Mouse (Mus musculus): ENCODE data around the gene Fbxw5. TPM values are rescaled to one million over a fixed set of nuclear protein-coding genes. Genes with fewer than 3 reads are reported as not detected.

Gene Fbxw5
- polyA plus RNA-seq, 3 experiments from 2014 or later = 49.1 to 88.0 (median 76.8) TPM

GRCm38 (mm10) chr2:25479551-25480311, 20.8 kb upstream of the Fbxw5 start:
- no peak for ATAC-seq

DNA sequence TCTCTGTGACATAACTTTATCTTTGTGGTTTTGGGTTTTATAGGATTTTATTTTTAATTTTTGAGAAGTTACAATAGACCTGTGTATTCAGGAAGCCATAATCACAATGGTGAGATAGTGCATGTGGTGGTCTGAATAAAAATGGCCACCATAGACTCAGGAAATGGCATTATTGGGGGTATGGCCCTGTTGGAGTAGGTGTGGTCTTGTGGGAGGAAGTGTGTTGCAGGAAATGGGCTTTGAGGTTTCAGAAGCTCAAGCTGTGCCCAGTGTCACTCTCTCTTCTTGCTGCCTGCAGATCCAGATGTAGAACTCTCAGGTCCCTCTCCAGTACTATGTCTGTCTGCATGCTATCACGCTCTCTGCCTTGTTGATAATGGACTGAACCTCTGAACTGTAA, 20.0 kb upstream of the Fbxw5 start:
- no peak for ATAC-seq

GRCm38 (mm10) chr2:25482969-25483368, 17.6 kb upstream of the Fbxw5 start:
- peak; percentile 90 for ATAC-seq

DNA sequence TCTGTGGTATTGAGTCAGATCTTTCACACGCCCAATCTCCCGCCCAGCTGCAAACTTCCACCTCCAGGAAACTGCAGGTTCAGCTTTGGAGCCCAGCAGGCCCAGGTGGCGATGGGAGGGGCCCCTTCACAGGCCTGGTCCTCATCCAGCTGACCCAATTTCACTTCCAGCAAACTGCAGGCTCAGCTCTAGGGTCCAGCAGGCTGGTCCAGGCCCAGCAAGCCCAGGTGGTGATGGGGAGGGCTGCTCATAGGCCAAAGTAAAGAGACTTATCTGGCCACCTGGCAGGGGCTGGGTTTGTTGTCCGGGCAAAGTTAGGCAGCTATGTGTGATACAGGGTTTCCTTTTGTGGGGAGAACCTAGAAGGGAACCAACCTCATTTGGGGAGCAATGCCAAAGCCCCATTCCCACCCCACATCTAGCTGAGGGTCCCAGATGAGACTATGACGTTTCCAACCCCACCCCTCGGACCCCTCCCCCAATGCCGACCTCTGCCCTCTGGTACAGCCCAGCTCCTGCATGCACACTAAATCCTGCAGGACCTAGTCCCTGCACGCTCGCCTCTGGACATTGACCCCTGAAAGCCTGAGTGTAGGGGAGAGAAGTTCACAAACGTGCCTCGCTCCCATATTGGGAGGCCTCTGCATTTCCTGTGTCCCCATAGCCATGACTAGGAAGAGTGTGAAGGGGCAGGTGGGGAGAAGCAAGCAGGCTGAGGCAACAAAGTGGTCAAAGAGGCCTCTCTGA, 15.5 kb upstream of the Fbxw5 start:
- ATAC-seq = no peak

- ATAC-seq = no peak
Measured at GRCm38 (mm10) chr2:25487965-25488670, 12.4 kb upstream of the Fbxw5 start.

- no peak for ATAC-seq
Measured at GRCm38 (mm10) chr2:25488671-25489068, 11.9 kb upstream of the Fbxw5 start.

- ATAC-seq = no peak
Measured at GRCm38 (mm10) chr2:25492988-25493387, 7.6 kb upstream of the Fbxw5 start.

GRCm38 (mm10) chr2:25493476-25493961, 7.0 kb upstream of the Fbxw5 start, which contains the start of gene Lcn12:
Gene Lcn12 (minus strand): TSS chr2:25493911.
- no peak for ATAC-seq

DNA sequence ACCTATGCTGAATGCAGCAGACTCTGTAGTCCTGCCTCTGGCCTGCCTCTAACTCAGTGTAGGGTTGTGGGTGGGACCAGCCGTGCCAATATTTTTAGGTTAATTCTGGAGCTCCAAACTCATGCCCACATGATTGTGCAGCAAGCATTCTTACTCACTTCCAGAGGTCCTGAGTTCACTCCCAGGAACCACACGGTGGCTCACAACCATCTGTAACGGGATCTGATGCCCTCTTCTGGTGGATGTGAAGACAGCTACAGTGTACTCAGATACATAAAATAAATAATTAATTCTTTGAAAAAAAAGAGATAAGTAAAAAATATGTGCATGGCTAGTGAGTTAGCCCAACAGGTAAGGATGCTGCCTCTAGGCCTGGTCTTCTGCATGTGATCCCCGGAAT, 4.1 kb upstream of the Fbxw5 start:
- no peak for ATAC-seq

- ATAC-seq = peak; percentile 25
Measured at GRCm38 (mm10) chr2:25497846-25498575, 2.5 kb upstream of the Fbxw5 start.

DNA sequence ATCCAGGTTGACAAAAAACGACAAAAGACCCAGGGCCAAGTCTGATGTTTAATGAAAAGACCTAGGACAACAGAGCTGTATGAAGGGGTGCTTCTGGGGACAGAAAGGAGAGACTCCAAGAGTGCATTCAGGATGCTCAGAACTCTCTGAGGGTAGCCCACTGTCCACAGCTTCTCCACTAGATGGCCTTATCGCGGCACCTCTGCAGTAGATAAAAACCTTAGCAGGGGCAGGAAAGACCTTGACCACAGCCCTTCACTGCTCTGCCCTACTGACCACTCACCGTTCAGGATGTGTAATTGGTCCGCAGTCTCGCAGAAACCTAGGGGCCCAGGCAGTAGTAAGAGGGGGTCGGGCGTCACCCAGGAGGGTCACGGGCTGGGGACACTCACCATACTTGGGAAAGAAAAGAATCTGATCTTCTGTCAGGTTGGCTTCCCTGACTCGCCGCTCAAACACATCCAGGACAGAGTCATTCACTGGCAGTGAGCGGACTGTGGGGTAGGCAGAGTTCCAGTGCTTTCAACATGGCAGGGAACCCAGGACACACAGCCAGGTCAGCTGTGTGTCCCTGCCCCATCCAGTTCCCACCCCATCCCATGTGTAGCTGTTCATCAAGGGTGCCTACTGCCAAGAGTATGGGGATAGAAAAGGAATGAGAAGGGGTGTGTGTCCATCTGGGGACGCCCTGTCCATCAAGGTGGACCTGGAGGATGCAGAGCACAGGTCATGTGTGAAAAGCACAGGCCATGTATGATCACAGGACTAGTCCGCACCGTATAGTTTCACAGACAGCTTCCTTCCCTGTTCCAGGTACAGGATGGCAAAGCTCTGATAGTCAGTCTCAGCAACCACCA, 1.7 kb upstream of the Fbxw5 start:
- ATAC-seq = no peak

DNA sequence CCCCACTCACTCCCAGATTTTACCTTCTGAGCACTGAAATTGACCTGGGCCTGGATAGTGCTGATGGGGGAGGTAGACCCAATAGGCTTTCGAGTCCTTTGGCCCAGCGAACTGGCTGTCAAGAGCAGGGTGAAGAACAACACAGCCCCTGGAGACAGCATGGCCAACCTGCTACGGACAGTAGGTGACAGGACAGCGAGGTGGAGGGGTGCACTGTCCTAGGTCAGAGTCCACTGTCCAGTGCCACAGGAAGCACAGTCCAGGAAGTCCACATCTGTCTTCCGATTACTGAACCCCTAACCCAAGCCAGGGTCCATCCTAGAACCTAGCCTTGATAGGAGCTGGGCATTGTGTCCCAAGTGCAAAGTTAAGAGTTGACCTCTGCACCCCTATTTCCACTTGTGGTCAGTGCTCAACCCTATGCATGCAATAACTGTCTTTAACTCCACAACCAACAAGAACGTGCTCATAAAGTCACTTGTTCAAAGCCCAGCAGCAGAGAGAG, 427 bp upstream of the Fbxw5 start:
- ATAC-seq = no peak

GRCm38 (mm10) chr2:25501593-25502486, 1.3 kb downstream of the Fbxw5 start, which contains the start of gene C8g:
Gene C8g (minus strand): TSS chr2:25501719.
- ATAC-seq = no peak

DNA sequence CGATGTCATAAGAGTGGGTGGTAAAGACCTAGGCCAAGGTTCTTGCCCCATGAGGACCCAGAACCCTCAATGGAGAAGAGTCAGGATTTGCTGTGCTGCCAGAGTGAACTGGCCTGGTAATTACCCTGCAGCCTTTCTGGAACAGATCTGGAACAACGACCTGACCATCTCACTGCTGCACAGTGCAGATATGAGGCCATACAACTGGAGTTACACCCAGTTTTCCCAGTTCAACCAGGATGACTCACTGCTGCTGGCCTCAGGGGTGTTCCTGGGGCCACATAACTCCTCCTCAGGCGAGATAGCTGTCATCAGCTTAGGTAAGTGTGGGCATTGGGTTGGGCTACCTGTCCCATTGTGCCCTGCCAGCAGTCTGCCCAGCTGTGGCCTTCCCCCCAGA, 2.2 kb downstream of the Fbxw5 start:
- ATAC-seq = no peak

DNA sequence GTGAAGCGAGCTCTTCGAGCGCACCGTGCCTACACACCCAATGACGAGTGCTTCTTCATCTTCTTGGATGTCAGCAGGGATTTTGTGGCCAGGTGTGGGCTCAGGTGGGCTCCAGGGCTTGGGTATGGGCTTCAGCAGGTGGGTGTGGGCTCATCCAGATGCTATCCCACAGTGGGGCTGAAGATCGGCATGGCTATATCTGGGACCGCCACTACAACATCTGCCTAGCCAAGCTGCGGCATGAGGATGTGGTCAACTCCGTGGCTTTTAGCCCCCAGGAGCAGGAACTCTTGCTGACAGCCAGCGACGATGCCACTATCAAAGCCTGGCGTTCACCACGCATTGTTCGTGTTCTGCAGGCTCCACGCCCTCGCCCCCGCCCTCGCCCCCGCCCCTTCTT, 4.0 kb downstream of the Fbxw5 start:
- ATAC-seq = no peak

GRCm38 (mm10) chr2:25505000-25505399, 4.5 kb downstream of the Fbxw5 start:
- ATAC-seq = no peak

- no peak for ATAC-seq
Measured at GRCm38 (mm10) chr2:25505860-25506259, 5.3 kb downstream of the Fbxw5 start.

- ATAC-seq = peak; percentile 41
Measured at GRCm38 (mm10) chr2:25506964-25507363, 6.4 kb downstream of the Fbxw5 start.

- no peak for ATAC-seq
Measured at GRCm38 (mm10) chr2:25509912-25510311, 9.4 kb downstream of the Fbxw5 start.
